Mouse (Mus musculus) stomach, embryonic 14.5 days (tissue): ENCODE measurements at regions not wholly inside any gene's neighbourhood (a gene's known extent, or its start where the extent isn't known, plus 50 kb on each side); places are given as distances from the start of the nearest gene placed in this dataset.

Experiments
- ATAC-seq: fragments of 200-750 bp; cut with Nextera tagmentation; 2 replicates; pipeline ENCODE4 v1.8.0; 2017; ENCODE audit warnings: low read depth, moderate TSS enrichment; ENCODE audit not compliant: insufficient number of reproducible peaks, insufficient read depth, low FRiP score
- H3K27ac ChIP-seq: fragments of 300-500 bp; sonication (generic); 2 replicates; pipeline ENCODE4 v1.5.1; 2014; ENCODE audit warnings: mild to moderate bottlenecking, low read length, moderate library complexity, mixed read lengths
- H3K27me3 ChIP-seq: fragments of 300-500 bp; sonication (generic); 2 replicates; pipeline ENCODE4 v1.6.1; 2014; ENCODE audit warnings: low read length, control low read depth, mixed read lengths; ENCODE audit not compliant: control insufficient read depth, insufficient read depth
- H3K36me3 ChIP-seq: fragments of 300-500 bp; sonication (generic); 2 replicates; pipeline ENCODE4 v1.6.1; 2014; ENCODE audit warnings: mild to moderate bottlenecking, control low read depth, low read length, moderate library complexity, mixed read lengths; ENCODE audit not compliant: control insufficient read depth, insufficient read depth
- H3K4me1 ChIP-seq: fragments of 300-500 bp; sonication (generic); 2 replicates; pipeline ENCODE4 v1.6.1; 2014; ENCODE audit warnings: low read length, control low read depth, mixed read lengths; ENCODE audit not compliant: control insufficient read depth, insufficient read depth
- H3K4me2 ChIP-seq: fragments of 300-500 bp; sonication (generic); replicated peaks from 2 replicates; pipeline ENCODE4 v1.6.1; 2014; ENCODE audit warnings: low read depth, low read length, control low read depth
- H3K4me3 ChIP-seq: fragments of 300-500 bp; sonication (generic); 2 replicates; pipeline ENCODE4 v1.5.1; 2014; ENCODE audit warnings: low read depth, low read length, control low read depth
- H3K9ac ChIP-seq: fragments of 300-500 bp; sonication (generic); replicated peaks from 2 replicates; pipeline ENCODE4 v1.6.1; 2014; ENCODE audit warnings: low read depth, mild to moderate bottlenecking, control low read depth, low read length, moderate library complexity, mixed read lengths
- H3K9me3 ChIP-seq: fragments of 300-500 bp; sonication (generic); 2 replicates; pipeline ENCODE4 v1.6.1; 2016; ENCODE audit warnings: low read depth, low read length, control low read depth; ENCODE audit not compliant: control insufficient read depth
- WGBS: fragments of 180-500 bp; shearing (Covaris S2); extraction: QIAGEN DNeasy Blood & Tissue Kit; methylation state at CpG from one replicate; pipeline ENCODE4 v1.1.7; 2014; 5-methylcytosine and 5-hydroxymethylcytosine counted together

- WGBS = 73% methylated on average over 8 of the region's 8 CpGs
- Histone ChIP-seq H3K9me3 (no peaks in the 10 kb centered on the region), H3K9ac (no peak overlapping the region), H3K27ac (no peak overlapping the region), H3K4me3 (no peak overlapping the region), H3K4me2 (no peak overlapping the region), H3K4me1 (peaks cover 8% of the 10 kb centered on the region; the same call in 1 of the 2 replicates), H3K36me3 (no peaks in the 10 kb centered on the region), H3K27me3 (no peaks in the 10 kb centered on the region)
- no peak for ATAC-seq
Measured at GRCm38 (mm10) chr6:89013690-89014061, 111.6 kb downstream of the Tpra1 start.

GRCm38 (mm10) chr6:89024101-89024650 is 122.1 kb downstream of the Tpra1 start:
- Histone ChIP-seq H3K9me3 (no peaks in the 10 kb centered on the region), H3K27me3 (no peaks in the 10 kb centered on the region), H3K4me2 (no peak overlapping the region), H3K27ac (no peak overlapping the region), H3K36me3 (no peaks in the 10 kb centered on the region), H3K9ac (no peak overlapping the region), H3K4me1 (no peaks in the 10 kb centered on the region), H3K4me3 (no peak overlapping the region)
- ATAC-seq = no peak
- WGBS = 36% methylated on average over 11 of the region's 11 CpGs

GRCm38 (mm10) chr6:89033433-89034298 is 131.6 kb downstream of the Tpra1 start:
- no peaks in the 10 kb centered on the region for H3K36me3 ChIP-seq

GRCm38 (mm10) chr6:89034455-89034854 is 132.4 kb downstream of the Tpra1 start:
- Histone ChIP-seq H3K9me3 (no peaks in the 10 kb centered on the region), H3K27me3 (no peaks in the 10 kb centered on the region), H3K4me2 (no peak overlapping the region), H3K4me3 (no peak overlapping the region), H3K36me3 (no peaks in the 10 kb centered on the region), H3K27ac (no peak overlapping the region), H3K4me1 (0 out of 2 replicates have a peak, but pooled peaks cover 8% of the 10 kb centered on the region), H3K9ac (no peak overlapping the region)
- 46% methylated on average over 3 of the region's 3 CpGs for WGBS
- ATAC-seq = no peak

More at GRCm38 (mm10) chr6:89033433-89034298, 131.6 kb downstream of the Tpra1 start:
- Histone ChIP-seq H3K4me2 (no peak overlapping the region), H3K9ac (no peak overlapping the region), H3K27ac (no peak overlapping the region), H3K4me1 (0 out of 2 replicates have a peak, but pooled peaks cover 8% of the 10 kb centered on the region), H3K4me3 (no peak overlapping the region), H3K27me3 (no peaks in the 10 kb centered on the region), H3K9me3 (no peaks in the 10 kb centered on the region)
- ATAC-seq = no peak
- 45% methylated on average over 5 of the region's 5 CpGs for WGBS

GRCm38 (mm10) chr6:89035061-89035835 is 133.2 kb downstream of the Tpra1 start:
- Histone ChIP-seq H3K9ac (no peak overlapping the region), H3K4me1 (0 out of 2 replicates have a peak, but pooled peaks cover 8% of the 10 kb centered on the region), H3K4me3 (no peak overlapping the region), H3K36me3 (no peaks in the 10 kb centered on the region), H3K4me2 (no peak overlapping the region), H3K27ac (no peak overlapping the region), H3K9me3 (no peaks in the 10 kb centered on the region), H3K27me3 (no peaks in the 10 kb centered on the region)
- WGBS = 48% methylated on average over 13 of the region's 13 CpGs
- peak; percentile 47; the same call in 1 of the 2 replicates for ATAC-seq

GRCm38 (mm10) chr6:89035836-89036156 is 133.7 kb downstream of the Tpra1 start:
- ATAC-seq = no peak
- Histone ChIP-seq H3K9ac (no peak overlapping the region), H3K4me2 (no peak overlapping the region), H3K9me3 (no peaks in the 10 kb centered on the region), H3K4me1 (0 out of 2 replicates have a peak, but pooled peaks cover 8% of the 10 kb centered on the region), H3K4me3 (no peak overlapping the region), H3K27me3 (no peaks in the 10 kb centered on the region), H3K36me3 (no peaks in the 10 kb centered on the region), H3K27ac (no peak overlapping the region)
- WGBS = 54% methylated on average over 4 of the region's 4 CpGs

GRCm38 (mm10) chr6:89037392-89037791 is 135.3 kb downstream of the Tpra1 start:
- H3K27ac ChIP-seq = no peak overlapping the region
- H3K9ac ChIP-seq = no peak overlapping the region
- no peak for ATAC-seq
- 0 out of 2 replicates have a peak, but pooled peaks cover 8% of the 10 kb centered on the region for H3K4me1 ChIP-seq
- H3K36me3 ChIP-seq = no peaks in the 10 kb centered on the region
- H3K4me3 ChIP-seq = no peak overlapping the region
- WGBS = 3% methylated on average over 2 of the region's 2 CpGs
- no peaks in the 10 kb centered on the region for H3K27me3 ChIP-seq
- no peaks in the 10 kb centered on the region for H3K9me3 ChIP-seq
- H3K4me2 ChIP-seq = no peak overlapping the region

GRCm38 (mm10) chr6:89037901-89038300 is 135.8 kb downstream of the Tpra1 start:
- H3K36me3 ChIP-seq = no peaks in the 10 kb centered on the region
- H3K27ac ChIP-seq = no peak overlapping the region
- H3K9me3 ChIP-seq = no peaks in the 10 kb centered on the region
- 44% methylated on average over 7 of the region's 7 CpGs for WGBS
- H3K27me3 ChIP-seq = no peaks in the 10 kb centered on the region
- no peak overlapping the region for H3K4me3 ChIP-seq
- ATAC-seq = no peak
- no peak overlapping the region for H3K9ac ChIP-seq
- H3K4me2 ChIP-seq = no peak overlapping the region
- 0 out of 2 replicates have a peak, but pooled peaks cover 8% of the 10 kb centered on the region for H3K4me1 ChIP-seq
